Mouse (Mus musculus) E14TG2a.4 (cell line): ENCODE measurements around the gene Rtn4.
A peak's percentile ranks its signal among the peaks of the same experiment; 100 is the strongest.

Experiments
- CTCF ChIP-seq: conservative IDR thresholded peaks from 2 replicates; pipeline ENCODE4 v1.5.1; 2014; ENCODE audit warnings: low read length
- NANOG ChIP-seq: IDR thresholded peaks from 2 replicates; pipeline ENCODE4 v1.6.1; 2014; ENCODE audit warnings: borderline replicate concordance, low read length, mixed read lengths
- POU5F1 ChIP-seq: IDR thresholded peaks from 2 replicates; pipeline ENCODE4 v1.6.1; 2014; ENCODE audit warnings: low read length, borderline replicate concordance

DNA sequence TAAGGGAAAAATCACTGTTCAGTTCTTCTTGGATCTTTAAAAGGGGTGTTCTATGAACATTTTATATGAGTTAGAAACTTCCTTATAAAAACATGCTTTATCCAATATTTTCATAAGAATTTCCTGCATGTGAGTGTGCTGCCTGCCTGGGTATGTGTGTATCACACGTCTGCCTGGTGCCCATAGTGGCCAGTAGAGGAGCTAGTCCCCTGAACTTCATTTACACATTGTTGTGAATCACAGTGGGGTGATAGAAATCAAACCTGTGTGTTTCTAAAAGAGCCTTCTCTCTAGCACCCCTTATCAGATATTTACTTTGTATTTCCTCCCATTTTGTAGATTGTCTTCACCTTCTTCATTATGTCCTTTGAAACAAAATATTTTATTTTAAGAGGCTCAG lies 32.9 kb downstream of the Rtn4 start:
- TF ChIP-seq CTCF, result peak; percentile 22; the same call in 1 of the 2 replicates
- TF ChIP-seq NANOG, result no peak
- TF ChIP-seq POU5F1, result no peak
